Mouse (Mus musculus): Measurements from ENCODE around the gene Sh3bgrl3. TPM values are rescaled to one million over a fixed set of nuclear protein-coding genes. Genes with fewer than 3 reads are reported as not detected.

Sh3bgrl3 gene
- polyA plus RNA-seq, 1 experiment from 2014 or later, result 166 TPM

GRCm38 (mm10) chr4:134120916-134121315 is 7.7 kb downstream of the Sh3bgrl3 start:
- 38% methylated on average over 4 of the region's 4 CpGs for WGBS (ENCODE audit: insufficient replicate concordance)
- H3K9me3 ChIP-seq (replicated peaks), result no peaks in the 10 kb centered on the region
- no peak for ATAC-seq (ENCODE audit: insufficient read depth)
- no peaks in the 10 kb centered on the region for H3K36me3 ChIP-seq (replicated peaks)
- H3K27ac ChIP-seq (replicated peaks), result peak overlapping the region; percentile 48; the same call in 1 of the 2 replicates
- H3K27me3 ChIP-seq, result peaks cover 3% of the 10 kb centered on the region; the same call in 1 of the 2 replicates
- H3K9ac ChIP-seq, result no peak overlapping the region
- H3K4me2 ChIP-seq, result no peak overlapping the region
- peaks cover 47% of the 10 kb centered on the region for H3K4me1 ChIP-seq (replicated peaks)
- H3K4me3 ChIP-seq (replicated peaks), result no peak overlapping the region

GRCm38 (mm10) chr4:134120192-134120805 is 8.3 kb downstream of the Sh3bgrl3 start:
- no peak overlapping the region for H3K4me3 ChIP-seq (replicated peaks)
- H3K27ac ChIP-seq (replicated peaks), result peak overlapping the region; percentile 38
- WGBS (ENCODE audit: insufficient replicate concordance), result 49% methylated on average over 6 of the region's 6 CpGs
- H3K27me3 ChIP-seq, result no peaks in the 10 kb centered on the region
- H3K36me3 ChIP-seq (replicated peaks), result no peaks in the 10 kb centered on the region
- no peak for ATAC-seq (ENCODE audit: insufficient read depth)
- H3K4me1 ChIP-seq (replicated peaks), result peaks cover 47% of the 10 kb centered on the region
- no peak overlapping the region for H3K4me2 ChIP-seq
- no peak overlapping the region for H3K9ac ChIP-seq
- H3K9me3 ChIP-seq (replicated peaks), result no peaks in the 10 kb centered on the region

GRCm38 (mm10) chr4:134119644-134120043 is 8.9 kb downstream of the Sh3bgrl3 start:
- Histone ChIP-seq H3K4me2 (no peak overlapping the region), H3K4me1 (replicated peaks) (peaks cover 47% of the 10 kb centered on the region), H3K9me3 (replicated peaks) (no peaks in the 10 kb centered on the region), H3K36me3 (replicated peaks) (no peaks in the 10 kb centered on the region), H3K9ac (no peak overlapping the region), H3K27ac (replicated peaks) (peak overlapping the region; percentile 38; the same call in 1 of the 2 replicates), H3K27me3 (no peaks in the 10 kb centered on the region), H3K4me3 (replicated peaks) (no peak overlapping the region)
- 38% methylated on average over 9 of the region's 9 CpGs for WGBS (ENCODE audit: insufficient replicate concordance)
- no peak for ATAC-seq (ENCODE audit: insufficient read depth)

- Histone ChIP-seq H3K9me3 (replicated peaks) (no peaks in the 10 kb centered on the region), H3K4me1 (replicated peaks) (peaks cover 43% of the 10 kb centered on the region), H3K4me2 (no peak overlapping the region), H3K27me3 (no peaks in the 10 kb centered on the region), H3K4me3 (replicated peaks) (no peak overlapping the region), H3K27ac (replicated peaks) (no peak overlapping the region), H3K36me3 (replicated peaks) (no peaks in the 10 kb centered on the region), H3K9ac (no peak overlapping the region)
- no peak for ATAC-seq (ENCODE audit: insufficient read depth)
- 68% methylated on average over 5 of the region's 5 CpGs for WGBS (ENCODE audit: insufficient replicate concordance)
Observed at GRCm38 (mm10) chr4:134119042-134119441, 9.5 kb downstream of the Sh3bgrl3 start.

GRCm38 (mm10) chr4:134118126-134118800 is 10.3 kb downstream of the Sh3bgrl3 start:
- H3K4me3 ChIP-seq (replicated peaks), result no peak overlapping the region
- H3K27me3 ChIP-seq, result no peaks in the 10 kb centered on the region
- 38% methylated on average over 14 of the region's 14 CpGs for whole genome bisulfite sequencing (ENCODE audit: insufficient replicate concordance)
- no peaks in the 10 kb centered on the region for H3K9me3 ChIP-seq (replicated peaks)
- H3K4me2 ChIP-seq, result no peak overlapping the region
- no peaks in the 10 kb centered on the region for H3K36me3 ChIP-seq (replicated peaks)
- peaks cover 45% of the 10 kb centered on the region for H3K4me1 ChIP-seq (replicated peaks)
- H3K27ac ChIP-seq (replicated peaks), result peak overlapping the region; percentile 14; the same call in 1 of the 2 replicates
- ATAC-seq (ENCODE audit: insufficient read depth), result no peak
- no peak overlapping the region for H3K9ac ChIP-seq

GRCm38 (mm10) chr4:134117012-134117411 is 11.6 kb downstream of the Sh3bgrl3 start:
- Histone ChIP-seq H3K9ac (no peak overlapping the region), H3K27me3 (no peaks in the 10 kb centered on the region), H3K9me3 (replicated peaks) (no peaks in the 10 kb centered on the region), H3K4me3 (replicated peaks) (no peak overlapping the region), H3K4me1 (replicated peaks) (peaks cover 56% of the 10 kb centered on the region), H3K27ac (replicated peaks) (peak overlapping the region; percentile 35), H3K4me2 (no peak overlapping the region), H3K36me3 (replicated peaks) (no peaks in the 10 kb centered on the region)
- ATAC-seq (ENCODE audit: insufficient read depth), result 0 out of 2 replicates have a peak, but pooled peaks have one; percentile 14
- 9% methylated on average over 8 of the region's 8 CpGs for WGBS (ENCODE audit: insufficient replicate concordance)

GRCm38 (mm10) chr4:134116501-134116900 is 12.1 kb downstream of the Sh3bgrl3 start:
- Histone ChIP-seq H3K27ac (replicated peaks) (peak overlapping the region; percentile 35), H3K9me3 (replicated peaks) (no peaks in the 10 kb centered on the region), H3K4me2 (no peak overlapping the region), H3K36me3 (replicated peaks) (no peaks in the 10 kb centered on the region), H3K4me1 (replicated peaks) (peaks cover 62% of the 10 kb centered on the region), H3K9ac (no peak overlapping the region), H3K4me3 (replicated peaks) (no peak overlapping the region), H3K27me3 (no peaks in the 10 kb centered on the region)
- WGBS (ENCODE audit: insufficient replicate concordance), result 33% methylated on average over 2 of the region's 2 CpGs
- no peak for ATAC-seq (ENCODE audit: insufficient read depth)

- H3K4me1 ChIP-seq (replicated peaks), result peaks cover 72% of the 10 kb centered on the region
- no peaks in the 10 kb centered on the region for H3K9me3 ChIP-seq (replicated peaks)
- no peak overlapping the region for H3K4me2 ChIP-seq
- no peak overlapping the region for H3K27ac ChIP-seq (replicated peaks)
- no peaks in the 10 kb centered on the region for H3K36me3 ChIP-seq (replicated peaks)
- H3K27me3 ChIP-seq, result no peaks in the 10 kb centered on the region
- ATAC-seq (ENCODE audit: insufficient read depth), result no peak
- H3K9ac ChIP-seq, result no peak overlapping the region
- 67% methylated on average over 16 of the region's 16 CpGs for WGBS (ENCODE audit: insufficient replicate concordance)
- no peak overlapping the region for H3K4me3 ChIP-seq (replicated peaks)
Observed at GRCm38 (mm10) chr4:134115215-134116144, 13.1 kb downstream of the Sh3bgrl3 start.

- H3K9ac ChIP-seq, result no peak overlapping the region
- H3K27me3 ChIP-seq, result no peaks in the 10 kb centered on the region
- H3K4me2 ChIP-seq, result no peak overlapping the region
- whole genome bisulfite sequencing (ENCODE audit: insufficient replicate concordance), result 83% methylated on average over 4 of the region's 4 CpGs
- H3K4me1 ChIP-seq (replicated peaks), result peaks cover 66% of the 10 kb centered on the region
- H3K4me3 ChIP-seq (replicated peaks), result no peak overlapping the region
- no peaks in the 10 kb centered on the region for H3K9me3 ChIP-seq (replicated peaks)
- H3K36me3 ChIP-seq (replicated peaks), result no peaks in the 10 kb centered on the region
- no peak overlapping the region for H3K27ac ChIP-seq (replicated peaks)
- no peak for ATAC-seq (ENCODE audit: insufficient read depth)
Observed at GRCm38 (mm10) chr4:134114038-134114437, 14.6 kb downstream of the Sh3bgrl3 start.

- Histone ChIP-seq H3K36me3 (replicated peaks) (no peaks in the 10 kb centered on the region), H3K9ac (no peak overlapping the region), H3K27ac (replicated peaks) (no peak overlapping the region), H3K4me3 (replicated peaks) (no peak overlapping the region), H3K4me1 (replicated peaks) (peaks cover 63% of the 10 kb centered on the region), H3K27me3 (no peaks in the 10 kb centered on the region), H3K9me3 (replicated peaks) (no peaks in the 10 kb centered on the region), H3K4me2 (no peak overlapping the region)
- no peak for ATAC-seq (ENCODE audit: insufficient read depth)
- WGBS (ENCODE audit: insufficient replicate concordance), result 43% methylated on average over 10 of the region's 10 CpGs
Observed at GRCm38 (mm10) chr4:134113356-134113994, 15.1 kb downstream of the Sh3bgrl3 start.

Data from liver, embryonic 15.5 days (tissue).